Mouse (Mus musculus) heart, adult 2 months (tissue): ENCODE data around the gene Tmem35b. TPM values are rescaled to one million over a fixed set of nuclear protein-coding genes. Genes with fewer than 3 reads are reported as not detected.
A peak's percentile ranks its signal among the peaks of the same experiment; 100 is the strongest.

ENCODE experiments used
- DNase-seq, 2 experiments: peaks; one replicate each; pipeline ENCODE4 v3.0.0; 2021
- H3K27ac ChIP-seq: fragments of 200-600 bp; 2 replicates; pipeline ENCODE4 v1.8.1; 2022
- H3K27me3 ChIP-seq: fragments of 200-500 bp; 2 replicates; pipeline ENCODE4 v1.6.1; 2012; ENCODE audit warnings: mild to moderate bottlenecking, low read length, inconsistent platforms, mixed read lengths; ENCODE audit not compliant: control insufficient read depth, insufficient read depth
- H3K36me3 ChIP-seq: fragments of 200-500 bp; 2 replicates; pipeline ENCODE4 v1.6.1; 2012; ENCODE audit warnings: low read length, inconsistent platforms; ENCODE audit not compliant: control insufficient read depth, insufficient read depth
- H3K4me1 ChIP-seq: fragments of 200-500 bp; 2 replicates; pipeline ENCODE4 v1.6.1; 2011; ENCODE audit warnings: low read length; ENCODE audit not compliant: control insufficient read depth, insufficient read depth
- H3K4me3 ChIP-seq: fragments of 200-600 bp; 2 replicates; pipeline ENCODE4 v1.8.1; 2022
- H3K79me2 ChIP-seq: fragments of 200-500 bp; replicated peaks from 2 replicates; pipeline ENCODE4 v1.6.1; 2012; ENCODE audit warnings: mild to moderate bottlenecking, inconsistent platforms, low read length, moderate library complexity, mixed read lengths; ENCODE audit not compliant: control insufficient read depth, insufficient read depth
- H3K9ac ChIP-seq: fragments of 200-500 bp; 2 replicates; pipeline ENCODE4 v1.6.1; 2012; ENCODE audit warnings: low read depth, mild to moderate bottlenecking, control low read depth, inconsistent platforms, low read length, mixed read lengths
- CTCF ChIP-seq: fragments of 200-600 bp; IDR thresholded peaks from 2 replicates; pipeline ENCODE4 v1.8.1; 2022; ENCODE audit warnings: antibody characterized with exemption, mild to moderate bottlenecking, moderate library complexity
- EP300 ChIP-seq: fragments of 200-500 bp; IDR thresholded peaks from 2 replicates; pipeline ENCODE4 v1.6.1; 2011; ENCODE audit warnings: low read depth, low read length, control low read depth; ENCODE audit not compliant: insufficient read depth
- POLR2A ChIP-seq: fragments of 200-500 bp; IDR thresholded peaks from 2 replicates; pipeline ENCODE4 v1.6.1; 2011; ENCODE audit warnings: mild to moderate bottlenecking, low read depth, low read length, control low read depth; ENCODE audit not compliant: insufficient read depth
- WGBS: fragments of 180-500 bp; shearing (Covaris S2); methylation state at CpG from one replicate; pipeline ENCODE4 v1.1.7; 2018; 5-methylcytosine and 5-hydroxymethylcytosine counted together
- intact Hi-C: fragments of 180-260 bp; cut with DNase I; formaldehyde crosslinking; loops from one replicate; pipeline ENCODE4 v1.15.1; 2025
- polyA plus RNA-seq: library from polyadenylated mRNA; depleted of rRNA; stranded (reverse); fragments of >200 nt; gene quantifications from 2 replicates; pipeline ENCODE4 v1.2.3, GENCODE M21; 2012
- total RNA-seq, 2 experiments: library from RNA; stranded (reverse); gene quantifications; 2 replicates each; pipeline ENCODE4 v1.2.3; 2021

The Tmem35b gene
- total and polyA plus RNA-seq, 3 experiments, result 1.4 to 5.6 (median 2.0) TPM

- no peak overlapping the region for H3K4me3 ChIP-seq
- no peaks in the 10 kb centered on the region for H3K79me2 ChIP-seq
- intact Hi-C loops, result no loop called here
- no peak for DNase-seq
- no peak overlapping the region for H3K9ac ChIP-seq
- H3K27ac ChIP-seq, result no peak overlapping the region
- 55% methylated on average over 5 of the region's 5 CpGs for WGBS
- no peaks in the 10 kb centered on the region for H3K36me3 ChIP-seq
- TF ChIP-seq CTCF (0 out of 2 replicates have a peak, but pooled peaks have one; percentile 18), EP300 (no peak), POLR2A (no peak)
- no peaks in the 10 kb centered on the region for H3K4me1 ChIP-seq
- H3K27me3 ChIP-seq, result no peaks in the 10 kb centered on the region
Observed at GRCm38 (mm10) chr4:127155757-127156156, 32.3 kb downstream of the Tmem35b start.

DNA sequence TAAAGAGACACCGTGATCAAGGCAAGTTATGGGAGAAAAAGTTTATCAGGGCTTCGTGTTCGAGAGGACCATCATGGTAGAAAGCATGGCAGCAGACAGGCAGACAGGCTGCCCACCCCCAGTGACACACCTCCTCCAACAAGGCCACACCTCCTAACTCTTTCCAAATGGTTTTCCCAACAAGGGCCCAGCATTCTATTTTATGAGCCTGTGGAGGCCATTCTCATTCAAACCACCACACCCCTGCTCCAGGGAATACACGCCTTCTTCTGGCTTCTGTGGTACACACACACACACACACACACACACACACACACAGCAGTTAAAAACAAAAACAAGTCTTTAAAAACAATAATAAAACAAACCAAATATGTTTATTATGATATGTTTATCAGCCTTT is 34.3 kb downstream of the Tmem35b start:
- Histone ChIP-seq H3K4me1 (no peaks in the 10 kb centered on the region), H3K9ac (no peak overlapping the region), H3K27ac (no peak overlapping the region), H3K36me3 (no peaks in the 10 kb centered on the region), H3K79me2 (no peaks in the 10 kb centered on the region), H3K4me3 (no peak overlapping the region), H3K27me3 (no peaks in the 10 kb centered on the region; the same call in 1 of the 2 replicates)
- TF ChIP-seq POLR2A (no peak), CTCF (no peak), EP300 (no peak)
- 76% methylated on average over 4 of the region's 4 CpGs for WGBS
- no peak for DNase-seq
- intact Hi-C loops, result no loop called here

DNA sequence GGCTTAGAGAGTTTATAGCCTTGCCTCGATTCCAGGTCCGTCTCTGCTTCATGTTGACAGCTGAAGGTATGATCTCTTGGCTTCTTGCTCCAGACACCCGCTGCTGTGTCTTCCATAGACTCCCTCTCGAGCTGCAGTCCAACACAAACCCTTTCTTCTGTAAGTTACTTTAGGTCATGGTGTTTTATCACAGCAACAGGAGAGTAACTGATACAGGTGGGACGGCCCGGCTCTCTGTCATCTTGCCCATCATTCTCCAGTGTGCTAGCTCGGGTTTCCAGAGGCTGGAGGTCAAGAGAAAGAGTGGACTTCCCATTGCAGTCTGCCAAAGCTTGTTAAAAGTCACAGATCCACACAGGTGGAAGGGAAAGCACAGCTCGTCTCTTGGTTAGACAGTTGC is 40.4 kb downstream of the Tmem35b start:
- no peaks in the 10 kb centered on the region for H3K36me3 ChIP-seq
- no peaks in the 10 kb centered on the region for H3K4me1 ChIP-seq
- no peaks in the 10 kb centered on the region for H3K79me2 ChIP-seq
- 64% methylated on average over 8 of the region's 8 CpGs for WGBS
- no peak for DNase-seq
- H3K27ac ChIP-seq, result no peak overlapping the region
- no peak overlapping the region for H3K4me3 ChIP-seq
- TF ChIP-seq POLR2A (no peak), EP300 (no peak), CTCF (no peak)
- intact Hi-C loops, result no loop called here
- peaks cover 6% of the 10 kb centered on the region for H3K27me3 ChIP-seq
- no peak overlapping the region for H3K9ac ChIP-seq

DNA sequence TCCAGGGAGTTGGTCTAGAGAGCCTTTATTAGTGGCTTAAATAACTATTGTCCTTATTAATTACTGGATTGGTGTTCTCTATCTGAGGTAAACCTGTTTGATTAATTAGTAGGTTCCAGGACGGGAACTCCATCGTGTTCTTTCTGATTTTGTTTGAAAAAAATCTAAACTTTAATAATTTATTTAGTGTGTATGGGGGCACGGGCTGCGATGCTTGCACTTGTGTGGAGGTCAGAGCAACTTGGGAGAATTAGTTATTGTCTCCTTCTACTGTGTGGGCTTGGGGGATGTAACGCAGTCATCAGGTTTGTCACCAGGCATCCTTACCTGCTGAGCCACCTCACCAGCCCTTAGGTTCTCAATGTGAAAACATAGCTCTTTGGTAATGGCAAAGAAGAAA is 43.6 kb downstream of the Tmem35b start:
- no peaks in the 10 kb centered on the region for H3K36me3 ChIP-seq
- peaks cover 2% of the 10 kb centered on the region; the same call in 1 of the 2 replicates for H3K4me1 ChIP-seq
- peaks cover 11% of the 10 kb centered on the region for H3K27me3 ChIP-seq
- WGBS, result 66% methylated on average over 5 of the region's 5 CpGs
- no peak for TF ChIP-seq EP300
- no peak for TF ChIP-seq CTCF
- TF ChIP-seq POLR2A, result no peak
- no peak overlapping the region for H3K9ac ChIP-seq
- H3K4me3 ChIP-seq, result no peak overlapping the region
- H3K27ac ChIP-seq, result no peak overlapping the region
- no peaks in the 10 kb centered on the region for H3K79me2 ChIP-seq
- intact Hi-C loops, result no loop called here
- no peak for DNase-seq

DNA sequence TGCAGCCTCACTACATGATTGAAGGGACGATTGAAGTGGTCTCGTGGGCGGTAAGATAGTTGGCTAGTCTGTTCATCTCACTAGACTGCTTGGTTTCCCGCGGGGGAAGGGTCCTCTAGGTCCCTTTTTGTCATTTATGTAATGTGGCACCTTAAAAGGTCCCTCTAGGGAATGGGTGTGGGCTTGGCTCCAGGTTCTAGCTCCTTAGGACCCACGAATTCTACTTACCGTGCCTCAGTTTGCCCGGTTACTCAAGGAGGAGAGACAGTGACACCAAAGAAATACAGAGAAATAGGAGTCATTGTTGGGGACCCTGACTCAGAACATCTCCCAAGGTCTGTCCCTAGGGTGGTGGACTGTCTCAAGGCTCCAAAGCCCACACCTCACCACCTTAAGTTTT is 44.2 kb downstream of the Tmem35b start:
- no peak overlapping the region for H3K4me3 ChIP-seq

DNA sequence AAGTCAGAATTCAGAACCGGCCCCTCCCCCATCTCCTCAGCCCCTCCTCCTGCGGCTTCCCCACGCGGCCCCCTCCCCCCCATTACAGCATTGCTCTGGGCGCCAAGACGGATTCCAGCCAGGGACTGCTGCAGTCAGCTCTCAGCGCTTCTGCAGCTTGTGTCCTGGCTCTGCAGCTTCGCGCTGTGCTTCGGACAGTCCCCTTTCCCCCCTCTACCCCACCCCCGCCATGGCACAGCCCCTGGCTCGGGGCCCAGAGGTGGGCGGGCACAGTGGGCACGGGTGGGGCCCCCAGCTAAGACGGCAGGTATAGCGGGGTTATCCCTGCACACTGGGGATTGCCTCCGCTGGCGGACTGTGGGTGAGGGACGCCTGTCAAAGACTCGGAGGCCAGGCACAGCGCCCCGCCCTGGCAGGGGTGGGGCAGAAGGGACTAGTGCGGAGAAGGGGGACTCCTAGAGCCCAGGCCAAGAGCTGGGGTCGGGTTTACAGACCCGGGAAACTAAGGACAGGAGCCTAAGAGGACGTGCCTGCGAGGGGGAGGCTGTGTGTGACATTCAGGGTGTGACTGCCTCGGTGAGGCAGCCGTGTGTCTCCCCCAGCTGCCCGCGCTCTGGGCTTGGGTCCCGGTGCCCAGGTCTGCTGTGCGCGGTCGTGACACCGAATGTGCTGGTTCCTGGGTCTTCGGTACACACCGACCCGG is 44.9 kb downstream of the Tmem35b start:
- intact Hi-C loops, result no loop called here
- no peak for TF ChIP-seq POLR2A
- TF ChIP-seq CTCF, result no peak
- no peak for TF ChIP-seq EP300
- no peaks in the 10 kb centered on the region for H3K36me3 ChIP-seq
- H3K27me3 ChIP-seq, result peaks cover 11% of the 10 kb centered on the region
- peak overlapping the region; percentile 52 for H3K4me3 ChIP-seq
- WGBS, result under 1% methylated on average over 39 of the region's 39 CpGs
- peak overlapping the region; percentile 30; the same call in 1 of the 2 replicates for H3K9ac ChIP-seq
- DNase-seq, result peak; percentile 14 to 35
- H3K4me1 ChIP-seq, result peaks cover 2% of the 10 kb centered on the region; the same call in 1 of the 2 replicates
- no peak overlapping the region for H3K27ac ChIP-seq
- H3K79me2 ChIP-seq, result no peaks in the 10 kb centered on the region

More for the DNA sequence above, 44.2 kb downstream of the Tmem35b start:
- no peaks in the 10 kb centered on the region for H3K79me2 ChIP-seq
- H3K27me3 ChIP-seq, result peaks cover 11% of the 10 kb centered on the region
- 11% methylated on average over 8 of the region's 8 CpGs for WGBS
- intact Hi-C loops, result no loop called here
- no peak overlapping the region for H3K9ac ChIP-seq
- no peak overlapping the region for H3K27ac ChIP-seq
- no peak for TF ChIP-seq EP300
- TF ChIP-seq POLR2A, result no peak
- TF ChIP-seq CTCF, result no peak
- no peaks in the 10 kb centered on the region for H3K36me3 ChIP-seq
- peaks cover 2% of the 10 kb centered on the region; the same call in 1 of the 2 replicates for H3K4me1 ChIP-seq
- no peak for DNase-seq
